20 mouse cellular contexts compared by ENCODE assay signal in genomic region chr2:148378817-148379342, GRCm38 (mm10). TPM values are rescaled to one million over a fixed set of nuclear protein-coding genes. Genes with fewer than 3 reads are reported as not detected.
"Had no signal": no experiment of that assay in that cellular context is flagged by ENCODE, and none has a peak within 500 bp of the region (broad histone marks: within the 10 kb centered on the region; RNA-seq: fewer than 3 reads in every experiment).

No protein-coding gene starts in this region.

- H3K27ac ChIP-seq: liver, embryonic 14.5 days; lung, embryonic 15.5 days; midbrain, embryonic 12.5 days; midbrain, embryonic 15.5 days; neural tube, embryonic 12.5 days; neural tube, embryonic 15.5 days; stomach, postnatal 0 days had no signal

- ATAC-seq: midbrain, embryonic 15.5 days had no signal

- H3K4me3 ChIP-seq: lung, embryonic 15.5 days; midbrain, embryonic 12.5 days; midbrain, embryonic 15.5 days; neural tube, embryonic 12.5 days; neural tube, embryonic 15.5 days had no signal

- H3K4me1 ChIP-seq: midbrain, embryonic 12.5 days; midbrain, embryonic 15.5 days; neural tube, embryonic 12.5 days; neural tube, embryonic 15.5 days had no signal

- H3K9ac ChIP-seq: liver, embryonic 14.5 days; lung, embryonic 15.5 days; midbrain, embryonic 12.5 days; midbrain, embryonic 15.5 days; neural tube, embryonic 12.5 days; neural tube, embryonic 15.5 days had no signal

- H3K36me3 ChIP-seq: lung, embryonic 15.5 days; midbrain, embryonic 12.5 days; midbrain, embryonic 15.5 days; neural tube, embryonic 12.5 days; neural tube, embryonic 15.5 days had no signal

- H3K27me3 ChIP-seq: lung, embryonic 15.5 days; midbrain, embryonic 12.5 days; midbrain, embryonic 15.5 days; neural tube, embryonic 12.5 days; neural tube, embryonic 15.5 days had no signal

- DNase-seq: kidney, adult 9 months; kidney, postnatal 14 days; kidney, postnatal 4 days; lung, adult 18-20 months; lung, postnatal 10 days; lung, postnatal 36 days; right cerebral cortex, adult 18-20 months; right cerebral cortex, postnatal 14 days; right cerebral cortex, postnatal 4 days; thymus, adult 2 months; thymus, postnatal 14 days; thymus, postnatal 4 days had no signal

RNA-seq across cellular contexts. Expression of gene Sstr4, which starts 16.3 kb away (rescaled TPM):
- total RNA-seq: liver, adult 2 months had no signal
- polyA plus RNA-seq: liver, adult 2 months; liver, embryonic 14.5 days had no signal
